Mouse (Mus musculus) layer of hippocampus, postnatal 25 days (tissue): ENCODE data around the gene Smpd1. TPM values are rescaled to one million over a fixed set of nuclear protein-coding genes. Genes with fewer than 3 reads are reported as not detected.
A peak's percentile ranks its signal among the peaks of the same experiment; 100 is the strongest.

Source experiments
- DNase-seq, 2 experiments: peaks; one replicate each; pipeline ENCODE4 v3.0.0; 2022; ENCODE audit warnings: mixed read lengths in 2 of 2, low spot score in 1 of 2; ENCODE audit errors: extremely low spot score in 1 of 2
- total RNA-seq, 2 experiments: library from RNA; stranded (reverse); gene quantifications; 2 replicates each; pipeline ENCODE4 v1.2.3; 2021

Smpd1 gene
- total RNA-seq, 2 experiments from 2014 or later = 89.3 to 93.6 TPM

DNA sequence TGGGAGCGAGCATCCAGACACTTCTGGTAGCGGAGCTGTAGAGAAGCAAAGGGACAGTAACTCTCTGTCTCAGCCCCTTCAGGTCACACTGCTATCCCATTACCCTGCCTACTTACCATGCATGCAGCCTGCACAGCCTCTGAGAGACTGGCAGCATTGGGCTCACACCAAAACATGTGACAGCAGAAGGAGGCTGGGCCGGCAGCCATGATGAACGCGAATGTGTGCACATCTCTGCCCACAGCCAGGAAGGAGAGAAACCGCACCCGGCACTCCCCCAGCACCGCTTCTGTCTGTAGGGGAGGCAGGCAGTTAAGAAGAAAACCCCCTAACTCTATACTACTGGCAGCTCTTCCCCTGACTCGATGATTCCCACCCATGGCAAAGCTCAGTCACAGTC lies 4.9 kb downstream of the Smpd1 start:
- no peak for DNase-seq

DNA sequence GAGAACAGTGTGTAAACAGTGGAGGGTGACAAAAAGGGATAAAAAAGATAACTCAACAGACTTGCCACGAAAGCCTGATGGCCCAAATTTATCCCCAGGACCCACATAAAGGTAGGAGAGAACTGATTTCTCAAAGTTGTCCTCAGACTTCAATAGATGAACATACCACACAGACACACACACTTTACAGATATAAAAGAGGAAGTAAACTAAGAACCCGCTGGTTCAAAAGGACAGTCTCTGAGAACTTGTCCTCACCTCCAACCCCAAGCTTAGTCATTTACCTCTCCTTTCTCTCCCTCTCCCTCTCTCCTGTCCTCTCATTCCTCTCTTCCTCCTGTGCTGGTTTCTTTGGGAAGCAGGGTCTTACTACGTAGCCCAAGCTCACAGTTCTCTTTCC lies 8.2 kb downstream of the Smpd1 start:
- DNase-seq = no peak

DNA sequence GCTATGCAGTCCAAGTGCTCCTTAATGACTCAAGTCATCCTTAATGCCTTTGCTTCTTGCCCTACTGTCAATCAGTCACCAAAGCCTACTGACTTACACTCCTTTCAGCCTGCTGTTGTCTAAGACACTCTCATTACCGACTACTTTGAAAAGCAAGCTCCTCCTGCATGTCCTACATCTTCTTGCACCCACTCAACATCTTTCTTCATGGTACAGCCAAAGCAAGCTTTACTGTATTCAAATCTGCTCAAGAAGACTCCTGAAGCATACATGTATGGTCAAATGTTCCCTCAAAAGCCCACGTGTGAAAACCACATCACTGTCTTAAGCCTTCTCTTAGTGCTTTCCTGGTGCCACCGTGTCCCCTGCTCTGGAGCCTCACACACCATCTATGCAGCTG lies 9.2 kb downstream of the Smpd1 start:
- DNase-seq = no peak

DNA sequence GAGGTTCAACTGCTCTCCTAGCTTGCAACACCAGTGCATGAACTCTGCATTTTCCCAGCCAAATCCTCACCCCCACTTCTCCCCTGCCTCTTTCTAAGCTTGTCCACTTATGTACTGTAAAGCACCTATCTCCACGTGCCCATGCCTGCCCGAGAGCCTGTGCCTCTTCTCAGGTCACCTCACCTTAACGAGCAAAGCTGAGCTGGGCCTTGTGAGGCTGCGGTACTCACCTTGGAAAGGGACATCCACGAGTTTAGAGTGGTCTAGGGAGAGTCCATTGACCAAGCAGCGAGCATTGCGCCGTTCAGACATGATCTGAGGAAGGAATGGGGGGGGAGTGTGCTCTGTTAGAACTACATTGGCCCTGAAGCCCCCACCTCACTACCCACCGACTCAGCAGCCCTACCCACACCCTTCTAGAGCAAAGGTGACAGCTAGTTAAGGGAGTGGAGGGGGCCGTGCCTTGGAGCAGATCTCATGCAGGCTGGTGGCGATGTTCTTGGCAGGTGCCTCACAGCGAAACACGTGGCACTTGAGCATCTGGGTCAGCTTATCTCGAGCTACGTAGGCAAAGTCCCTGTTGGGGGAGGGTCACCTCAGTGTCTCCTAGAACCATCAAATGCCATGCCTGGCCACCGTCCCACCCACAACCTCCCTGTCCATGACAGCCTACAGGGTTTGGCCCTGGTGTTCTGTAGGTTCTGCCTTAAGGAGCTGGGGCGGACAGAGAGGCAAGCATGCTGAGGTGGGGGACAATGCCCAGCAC lies 11.1 kb downstream of the Smpd1 start:
- DNase-seq = no peak

DNA sequence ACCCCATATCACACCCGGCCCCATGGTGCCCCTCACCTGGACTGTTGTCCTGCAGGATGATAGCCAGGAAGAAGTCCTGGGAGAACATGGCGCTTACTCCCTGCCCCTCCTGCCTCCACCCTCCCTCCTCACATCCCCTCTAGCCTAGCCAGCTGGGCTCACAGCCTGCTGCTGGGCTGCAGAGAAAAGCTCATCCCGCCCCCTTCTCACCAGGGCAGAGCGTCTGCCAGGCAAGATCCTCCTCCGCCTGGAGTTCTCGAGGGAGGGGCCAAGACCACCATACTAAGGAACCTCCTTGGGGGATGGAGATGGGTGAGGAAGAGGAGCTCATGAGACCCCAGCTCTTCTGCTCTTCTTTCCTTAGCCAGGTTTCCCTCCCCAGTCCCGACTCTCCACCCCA lies 14.4 kb downstream of the Smpd1 start:
- peak in 1 of 2 experiments; percentile 59 for DNase-seq

DNA sequence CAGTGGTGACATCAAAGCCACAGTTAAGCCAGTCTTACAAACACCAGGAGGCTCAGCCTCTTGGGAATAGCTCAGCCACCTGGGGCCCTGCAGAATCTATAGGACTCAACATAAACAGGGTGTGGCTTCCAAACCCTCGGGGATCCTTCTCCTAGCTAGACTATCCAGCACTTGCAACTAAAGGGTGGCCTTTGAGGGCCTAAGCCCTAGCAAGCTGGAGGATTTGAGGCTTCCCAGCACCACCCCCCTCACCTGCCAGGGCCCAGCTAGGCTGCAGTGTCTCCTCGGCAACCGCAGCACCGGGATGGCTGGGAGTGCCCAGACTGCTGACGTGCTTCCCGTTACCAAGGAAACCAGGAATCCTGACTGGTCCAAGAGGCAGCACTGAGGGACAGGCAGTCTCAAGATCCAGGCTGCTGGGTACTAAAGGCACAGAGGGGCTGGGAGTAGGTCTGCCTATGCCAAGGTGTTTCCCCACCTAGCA lies 14.9 kb downstream of the Smpd1 start:
- peak; percentile 65 to 74 for DNase-seq

DNA sequence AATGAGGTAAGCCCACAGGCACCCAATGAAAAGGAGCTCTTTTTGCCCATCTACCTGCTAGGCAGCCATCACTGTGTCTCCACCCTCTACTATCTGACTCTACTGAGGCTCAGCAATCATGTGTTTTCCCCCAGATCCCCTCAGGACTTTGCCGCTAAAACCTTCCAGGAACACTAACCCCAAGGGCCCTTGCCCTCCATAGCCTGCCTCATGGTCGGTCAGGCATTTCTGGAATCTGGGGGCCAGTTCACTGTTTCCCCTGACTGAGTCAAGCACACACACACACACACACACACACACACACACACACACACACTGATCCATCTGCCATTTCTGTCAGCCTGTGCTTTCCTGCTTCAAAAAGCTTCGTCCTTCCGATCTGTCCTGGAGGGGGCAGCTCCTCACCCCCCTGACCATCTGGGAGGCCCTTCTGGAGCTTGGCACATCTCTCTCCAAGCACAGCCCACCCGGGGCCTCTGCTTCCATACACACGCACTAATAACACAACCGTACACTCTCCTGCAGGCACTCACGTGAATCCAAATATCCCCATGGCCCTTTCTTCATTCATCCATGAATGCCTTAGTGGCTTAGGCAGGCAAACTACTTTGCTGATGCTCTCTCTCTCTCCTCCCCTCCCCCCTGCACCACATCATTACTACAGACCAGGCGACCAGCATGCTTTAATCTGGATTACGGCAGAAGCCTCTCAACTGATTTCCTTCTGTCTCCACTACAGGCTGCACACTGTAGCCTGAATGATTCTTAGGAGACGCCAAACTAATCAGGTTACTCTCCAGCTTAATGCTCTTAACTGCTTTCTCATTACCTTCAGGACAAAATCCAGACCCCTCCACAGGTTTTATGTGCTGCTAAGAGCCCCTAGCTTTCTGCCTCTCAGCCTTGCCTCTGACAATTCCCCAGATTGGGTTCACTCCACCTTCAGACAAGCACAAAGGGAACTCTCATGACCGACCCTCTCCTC lies 15.6 kb downstream of the Smpd1 start:
- DNase-seq = peak in 1 of 2 experiments; percentile 50

DNA sequence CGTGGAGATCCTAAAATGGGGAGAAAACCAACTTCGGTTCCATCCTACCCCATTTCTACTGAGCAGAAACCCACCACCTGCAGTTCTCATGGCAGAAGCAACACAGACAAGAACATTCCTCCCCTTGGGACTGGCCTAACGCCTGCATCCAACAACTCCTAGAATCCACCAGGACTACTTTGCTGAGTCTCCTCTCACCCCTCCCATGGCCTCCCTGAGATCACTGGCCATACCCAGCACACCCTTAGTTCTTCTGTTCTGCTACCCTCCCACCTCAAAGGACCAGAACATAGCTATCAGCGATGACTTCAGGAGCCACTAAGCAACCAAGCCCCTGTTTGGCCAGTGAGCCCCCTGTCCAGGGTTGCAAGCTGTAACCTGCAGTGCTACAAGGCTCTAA lies 16.6 kb downstream of the Smpd1 start:
- DNase-seq = no peak

DNA sequence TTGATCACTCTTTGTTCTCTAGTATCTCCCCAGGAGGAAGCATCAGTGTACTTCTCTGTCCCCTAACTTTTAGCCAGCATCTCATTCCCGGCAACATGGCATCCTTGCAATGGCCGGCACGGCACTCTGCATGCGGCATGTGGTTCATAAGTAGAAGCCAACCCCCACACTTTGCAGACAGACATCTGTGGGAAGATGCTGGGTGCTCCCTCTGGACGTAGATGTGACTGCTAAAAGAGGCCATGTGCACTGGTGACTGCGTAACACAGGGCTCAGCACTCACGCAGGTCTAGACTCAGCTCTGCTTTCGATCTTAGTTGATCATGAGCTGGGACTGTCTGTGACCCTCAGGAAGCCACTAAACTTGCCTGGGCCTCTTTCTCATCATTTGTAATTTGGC lies 18.8 kb downstream of the Smpd1 start:
- no peak for DNase-seq

DNA sequence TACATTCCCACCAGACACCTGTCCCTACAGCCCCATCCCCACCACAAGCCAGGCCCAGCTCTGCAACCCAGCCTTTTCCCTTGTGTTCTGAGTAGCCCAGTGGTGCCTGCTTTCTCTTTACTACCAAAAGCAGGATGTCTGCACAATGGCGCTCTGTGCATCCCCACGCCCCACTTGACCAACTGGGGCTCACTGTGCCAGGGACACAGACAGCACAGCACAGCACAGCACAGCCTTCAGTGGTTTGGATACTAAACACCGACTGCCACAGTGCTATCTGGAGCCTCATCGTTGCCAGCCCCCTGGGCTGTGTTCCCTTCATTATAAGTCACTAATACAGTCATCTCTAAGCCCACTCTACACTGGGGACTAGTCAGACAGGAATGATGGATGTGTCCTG lies 20.4 kb downstream of the Smpd1 start:
- DNase-seq = no peak

DNA sequence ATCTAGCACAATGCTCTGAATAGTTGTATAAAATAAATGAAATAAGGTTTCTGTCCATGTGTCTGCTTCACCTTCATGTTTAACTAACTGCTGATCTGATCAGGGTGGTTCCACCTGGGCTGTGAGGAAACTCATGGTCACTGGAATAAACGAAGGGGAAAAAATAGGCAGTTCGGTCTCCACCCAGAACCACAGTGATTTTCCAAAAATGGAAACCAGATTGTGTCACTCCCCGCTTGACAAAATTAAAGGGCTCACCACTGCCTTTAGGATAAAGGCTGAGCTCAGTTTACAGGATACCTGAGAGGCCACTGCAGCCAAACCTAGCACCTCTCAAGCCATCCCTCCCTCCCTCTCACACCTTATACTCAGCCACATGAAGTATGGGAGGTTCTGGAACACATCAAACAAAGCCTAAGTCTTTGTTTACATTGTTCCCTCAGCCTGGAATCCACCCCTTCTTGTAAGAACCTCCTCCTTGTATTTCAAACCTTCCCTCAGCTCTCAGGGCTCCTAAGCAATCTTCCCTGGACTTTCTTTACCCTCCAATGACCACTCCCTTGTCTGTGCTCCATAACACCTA lies 22.1 kb downstream of the Smpd1 start:
- DNase-seq = no peak

DNA sequence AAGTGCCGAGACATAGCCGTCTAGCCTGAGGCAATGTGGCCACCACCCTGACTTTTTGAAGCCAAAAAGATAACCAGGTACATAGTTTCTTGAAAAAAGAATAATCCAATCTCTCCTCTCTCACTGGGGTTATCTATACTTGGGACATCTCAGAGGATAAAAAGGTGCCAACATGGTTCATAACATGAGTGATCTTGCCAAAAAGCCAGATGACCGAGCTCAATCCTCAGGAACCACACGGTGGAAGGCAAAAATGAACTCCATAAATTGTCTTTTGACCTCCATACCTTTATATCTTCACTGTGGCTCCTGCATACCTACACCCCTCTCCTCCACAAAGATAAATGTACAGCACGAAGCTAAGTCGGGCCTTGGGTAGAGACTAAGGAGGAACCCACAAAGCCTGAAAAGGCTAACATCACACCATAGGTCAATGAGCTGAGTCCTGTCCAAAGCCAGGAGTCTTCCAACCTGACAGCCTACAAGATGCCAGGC lies 23.3 kb downstream of the Smpd1 start:
- DNase-seq = no peak

DNA sequence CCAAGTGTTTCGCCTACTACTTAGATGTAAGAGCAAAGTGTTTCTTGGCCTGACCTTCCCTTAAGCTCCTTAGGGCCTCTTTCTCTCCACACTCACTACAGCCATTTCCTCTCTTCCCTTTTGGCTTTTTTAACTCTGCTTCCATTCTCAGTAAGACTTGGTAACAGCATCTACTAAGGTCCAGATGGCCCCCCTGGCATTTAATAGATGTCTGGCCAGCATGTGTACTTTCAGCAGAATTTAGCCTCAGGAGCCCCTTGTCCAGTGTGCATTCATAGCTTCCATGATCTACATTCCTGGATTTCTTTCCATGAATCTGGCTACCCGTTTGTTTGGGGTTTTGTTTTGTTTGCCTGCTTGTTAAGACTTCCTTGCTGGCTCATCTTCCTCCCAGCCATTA lies 24.3 kb downstream of the Smpd1 start:
- no peak for DNase-seq

DNA sequence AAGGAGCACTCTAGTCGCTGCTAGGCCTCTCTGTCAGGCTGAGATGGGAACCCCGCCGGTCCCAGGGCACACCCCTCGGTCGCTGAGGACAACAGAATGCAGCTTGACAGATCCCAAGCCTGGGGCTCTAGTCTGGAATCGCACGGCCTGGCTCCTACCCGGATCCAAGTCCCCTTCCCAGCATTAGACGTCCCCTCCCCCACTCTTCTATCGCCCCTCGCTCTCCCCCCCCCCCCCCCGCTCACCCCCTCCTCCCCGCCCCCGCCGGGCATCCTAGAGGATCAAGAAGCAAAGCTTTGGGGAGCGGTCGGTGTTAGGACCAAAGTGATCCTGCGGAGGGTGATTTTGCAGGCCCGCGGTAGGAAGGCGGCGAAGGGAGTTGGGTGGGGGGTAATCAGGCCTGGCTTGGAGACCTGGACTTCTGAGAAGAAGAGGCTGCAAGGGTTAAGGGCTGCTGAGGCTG lies 26.5 kb downstream of the Smpd1 start:
- no peak for DNase-seq

DNA sequence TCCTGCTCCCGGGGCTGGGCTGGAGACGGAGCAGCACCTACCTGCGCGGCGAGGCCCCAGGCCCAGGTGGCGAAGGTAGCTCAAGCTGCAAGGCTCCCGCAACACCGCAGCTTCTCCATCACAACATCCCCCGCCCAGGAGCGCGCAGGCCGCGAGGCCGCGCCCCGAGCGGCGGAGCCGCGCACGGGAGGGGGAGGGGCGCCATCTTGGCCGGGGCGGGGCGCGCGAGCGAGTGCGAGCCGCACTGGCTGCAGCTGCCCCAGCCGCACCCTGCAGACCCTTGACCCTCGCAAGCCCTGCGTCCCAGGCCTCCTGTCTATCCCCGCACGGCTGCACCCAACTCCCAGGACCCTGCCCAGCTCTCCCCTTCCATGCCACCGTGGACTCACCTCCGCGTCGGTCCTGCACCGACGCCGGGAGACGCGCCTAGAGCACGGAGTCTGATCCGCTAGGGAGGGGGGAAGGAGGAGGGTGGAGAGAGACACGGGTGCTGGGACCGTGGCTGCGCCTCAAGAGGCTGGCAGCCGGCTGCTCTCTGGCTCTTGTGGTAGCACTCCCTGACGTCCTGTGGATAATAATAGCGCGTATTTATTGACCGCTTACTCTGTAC lies 27.0 kb downstream of the Smpd1 start, which contains the start of gene Apbb1:
Gene Apbb1, minus strand, starts transcription at position 560 of the 610 bp plus-strand sequence.
- DNase-seq = peak; percentile 75 to 80

DNA sequence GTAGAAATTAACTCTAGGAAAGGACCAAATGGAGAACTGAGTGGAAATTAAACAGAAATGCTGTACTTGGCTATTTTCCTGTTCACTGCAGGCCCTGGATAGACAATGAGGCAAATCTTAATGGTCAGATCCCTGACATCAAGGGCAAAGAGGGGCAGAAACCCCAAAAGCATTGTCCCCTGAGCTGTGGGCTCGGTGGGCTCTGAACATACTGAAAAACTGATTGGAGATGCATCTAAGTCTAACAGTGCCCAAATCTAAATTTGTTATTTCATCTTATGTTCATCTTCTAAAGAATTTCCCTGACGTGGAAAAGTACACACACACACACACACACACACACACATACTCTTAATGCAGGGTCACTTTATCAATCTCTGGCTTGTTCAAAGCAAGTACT lies 27.8 kb downstream of the Smpd1 start:
- DNase-seq = no peak

DNA sequence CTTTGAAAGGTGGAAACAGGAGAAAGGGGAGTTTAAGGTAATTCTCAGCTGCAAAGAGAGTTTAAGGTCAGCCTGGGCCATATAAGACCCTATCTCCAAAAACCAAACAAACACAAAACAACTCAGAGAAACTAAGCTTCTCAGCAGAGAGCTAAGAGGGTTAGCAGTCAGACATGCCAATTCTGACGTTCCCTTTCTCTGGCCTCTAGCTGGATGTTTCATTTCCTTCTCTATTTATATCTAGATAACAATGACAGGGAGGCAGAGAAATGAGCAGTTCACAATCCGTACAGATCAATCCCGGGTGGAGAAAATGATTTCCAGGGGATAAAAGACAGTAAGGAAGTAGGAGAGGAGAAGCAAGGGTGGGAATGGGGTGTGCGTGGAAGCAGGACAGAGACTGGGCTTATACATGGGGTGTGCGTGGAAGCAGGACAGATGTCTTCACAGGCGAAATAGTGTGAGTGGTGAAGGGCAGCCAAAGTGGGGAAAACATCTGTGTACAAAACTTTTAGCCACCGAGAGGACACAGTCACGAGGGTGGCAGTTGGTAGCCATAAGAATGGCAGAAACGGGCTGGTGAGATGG lies 34.3 kb downstream of the Smpd1 start:
- no peak for DNase-seq

DNA sequence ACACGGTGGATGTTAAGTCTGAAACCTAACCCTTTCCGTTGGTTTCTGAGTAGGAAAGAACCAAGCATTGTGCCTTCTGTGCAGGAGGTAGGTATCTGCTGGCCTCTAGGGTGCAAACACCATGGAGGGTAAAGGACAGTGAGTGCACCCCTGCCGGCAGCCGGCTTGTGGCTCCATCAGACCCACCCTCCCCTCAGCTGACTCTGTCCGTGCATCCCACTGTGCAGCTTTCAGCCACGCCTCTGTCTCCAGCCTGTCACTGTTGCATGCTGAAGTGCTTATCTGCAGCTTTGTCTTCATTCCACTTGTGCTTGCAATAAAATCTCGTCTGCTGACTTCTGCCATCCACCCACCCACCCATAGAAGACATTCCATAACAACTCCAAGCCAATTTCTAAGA lies 35.9 kb downstream of the Smpd1 start:
- no peak for DNase-seq

DNA sequence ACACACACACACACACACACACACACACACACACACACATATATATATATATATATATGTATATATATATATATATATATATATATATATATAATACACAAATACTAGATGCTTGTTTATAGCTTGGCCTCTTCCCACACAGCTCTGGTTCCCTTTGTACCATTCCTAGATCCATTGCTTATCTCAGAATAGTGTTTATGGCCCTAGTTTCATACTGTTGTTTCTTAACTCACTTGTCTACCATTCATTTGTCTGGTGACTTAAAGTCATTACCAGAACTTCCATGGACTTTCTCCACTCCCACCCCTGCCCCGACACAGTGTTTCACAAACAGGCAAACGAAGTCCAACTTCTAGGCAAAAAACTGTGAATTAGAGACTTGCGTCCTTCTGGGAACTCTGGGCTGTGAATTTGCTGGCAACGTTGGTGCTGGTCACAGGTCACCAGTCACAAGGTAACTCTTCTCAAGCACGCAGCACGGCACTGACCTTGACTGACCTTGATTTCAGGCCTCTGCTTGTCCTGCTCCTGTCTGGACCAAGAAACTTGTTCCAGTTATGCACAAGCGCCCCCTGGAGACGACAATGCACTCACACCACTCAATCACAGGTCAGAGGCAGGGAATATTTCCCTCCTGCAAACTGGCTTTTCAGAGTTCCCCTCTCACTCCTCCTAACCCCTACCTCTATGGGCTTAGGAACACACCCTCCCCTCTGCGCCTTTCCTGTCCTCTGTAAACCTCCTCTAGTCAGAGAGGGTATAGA lies 48.9 kb downstream of the Smpd1 start:
- DNase-seq = peak; percentile 39 to 75
